24 mouse cellular contexts compared by ENCODE assay signal in genomic region chr2:164656483-164656882, GRCm38 (mm10). TPM values are rescaled to one million over a fixed set of nuclear protein-coding genes. Genes with fewer than 3 reads are reported as not detected.
"Had no signal": no experiment of that assay in that cellular context is flagged by ENCODE, and none has a peak within 500 bp of the region (broad histone marks: within the 10 kb centered on the region; RNA-seq: fewer than 3 reads in every experiment).

Gene Wfdc9 (minus strand): TSS chr2:164656583.

- DNase-seq: gastrocnemius, postnatal 25 days; layer of hippocampus, adult 9-11 months had no signal

- H3K36me3 ChIP-seq: heart, embryonic 10.5 days; heart, embryonic 12.5 days; hindbrain, embryonic 13.5 days; hindbrain, embryonic 15.5 days; kidney, embryonic 15.5 days; limb, embryonic 13.5 days; limb, embryonic 15.5 days; liver, embryonic 13.5 days; liver, embryonic 15.5 days had no signal

- H3K4me1 ChIP-seq: heart, embryonic 10.5 days; heart, embryonic 12.5 days; hindbrain, embryonic 13.5 days; hindbrain, embryonic 15.5 days; kidney, embryonic 15.5 days; limb, embryonic 13.5 days; limb, embryonic 15.5 days; liver, embryonic 13.5 days; liver, embryonic 15.5 days had no signal

- H3K27ac ChIP-seq: gastrocnemius, adult 2 months; heart, embryonic 10.5 days; hindbrain, embryonic 13.5 days; hindbrain, embryonic 15.5 days; hindbrain, postnatal 0 days; kidney, embryonic 15.5 days; kidney, postnatal 0 days; limb, embryonic 13.5 days; limb, embryonic 15.5 days; liver, embryonic 13.5 days; liver, embryonic 15.5 days had no signal

- H3K27me3 ChIP-seq: heart, embryonic 12.5 days; hindbrain, embryonic 13.5 days; hindbrain, embryonic 15.5 days; kidney, embryonic 15.5 days; liver, embryonic 13.5 days; liver, embryonic 15.5 days had no signal

- H3K4me3 ChIP-seq: gastrocnemius, adult 2 months; heart, embryonic 10.5 days; heart, embryonic 12.5 days; hindbrain, embryonic 13.5 days; hindbrain, embryonic 15.5 days; kidney, embryonic 15.5 days; limb, embryonic 13.5 days; limb, embryonic 15.5 days; liver, embryonic 13.5 days; liver, embryonic 15.5 days had no signal

- H3K9me3 ChIP-seq: heart, embryonic 10.5 days; heart, embryonic 12.5 days; hindbrain, embryonic 13.5 days; hindbrain, embryonic 15.5 days; kidney, embryonic 15.5 days; limb, embryonic 13.5 days; limb, embryonic 15.5 days; liver, embryonic 13.5 days; liver, embryonic 15.5 days had no signal

- H3K9ac ChIP-seq: heart, embryonic 12.5 days; hindbrain, embryonic 13.5 days; hindbrain, embryonic 15.5 days; kidney, embryonic 15.5 days; limb, embryonic 13.5 days; limb, embryonic 15.5 days; liver, embryonic 13.5 days; liver, embryonic 15.5 days had no signal

RNA-seq across cellular contexts. Expression of gene Wfdc9, which starts in this region (rescaled TPM):
- polyA plus RNA-seq: frontal cortex, adult 2 months; heart, embryonic 10.5 days; heart, embryonic 12.5 days; heart, embryonic 14.5 days; heart, embryonic 16.5 days; hindbrain, embryonic 11.5 days; hindbrain, embryonic 13.5 days; hindbrain, embryonic 15.5 days; hindbrain, postnatal 0 days; intestine, embryonic 14.5 days; intestine, embryonic 16.5 days; kidney, adult 2 months; kidney, embryonic 15.5 days; kidney, postnatal 0 days; large intestine, adult 2 months; limb, embryonic 11.5 days; limb, embryonic 13.5 days; limb, embryonic 15.5 days; liver, embryonic 11.5 days; liver, embryonic 13.5 days; liver, embryonic 15.5 days had no signal
